Mouse (Mus musculus): ENCODE measurements around the gene Asap2.

The Asap2 gene

GRCm38 (mm10) chr12:21318143-21318895 is 328.1 kb downstream of the Asap2 start:
- DNase-seq, result peak; percentile 79
